Mouse (Mus musculus) stomach, postnatal 0 days (tissue): ENCODE data around the gene Afap1. TPM values are rescaled to one million over a fixed set of nuclear protein-coding genes. Genes with fewer than 3 reads are reported as not detected.

Experiments used
- ATAC-seq: fragments of 200-750 bp; cut with Nextera tagmentation; 2 replicates; pipeline ENCODE4 v1.8.0; 2017; ENCODE audit not compliant: low FRiP score, low TSS enrichment
- DNase-seq: peaks from one replicate; pipeline ENCODE4 v3.0.0-alpha.2; 2016; ENCODE audit warnings: low spot score
- H3K27ac ChIP-seq: fragments of 300-500 bp; sonication (generic); replicated peaks from 2 replicates; pipeline ENCODE4 v1.5.1; 2014; ENCODE audit warnings: mild to moderate bottlenecking, control low read depth
- H3K27me3 ChIP-seq: fragments of 300-500 bp; sonication (generic); 2 replicates; pipeline ENCODE4 v1.6.1; 2014; ENCODE audit warnings: low read length; ENCODE audit not compliant: control insufficient read depth, insufficient read depth
- H3K36me3 ChIP-seq: fragments of 300-500 bp; sonication (generic); 2 replicates; pipeline ENCODE4 v1.6.1; 2014; ENCODE audit warnings: low read length, mixed read lengths; ENCODE audit not compliant: control insufficient read depth, insufficient read depth
- H3K4me1 ChIP-seq: fragments of 300-500 bp; sonication (generic); replicated peaks from 2 replicates; pipeline ENCODE4 v1.6.1; 2014; ENCODE audit warnings: antibody characterized with exemption; ENCODE audit not compliant: control insufficient read depth, insufficient read depth
- H3K4me2 ChIP-seq: fragments of 300-500 bp; sonication (generic); replicated peaks from 2 replicates; pipeline ENCODE4 v1.6.1; 2014; ENCODE audit warnings: low read depth, mild to moderate bottlenecking, control low read depth, moderate library complexity
- H3K4me3 ChIP-seq: fragments of 300-500 bp; sonication (generic); 2 replicates; pipeline ENCODE4 v1.5.1; 2014; ENCODE audit warnings: low read depth, low read length, control low read depth
- H3K9ac ChIP-seq: fragments of 300-500 bp; sonication (generic); 2 replicates; pipeline ENCODE4 v1.6.1; 2014; ENCODE audit warnings: mild to moderate bottlenecking, low read length, control low read depth, mixed read lengths
- H3K9me3 ChIP-seq: fragments of 300-500 bp; sonication (generic); 2 replicates; pipeline ENCODE4 v1.6.1; 2016; ENCODE audit warnings: low read length; ENCODE audit not compliant: control insufficient read depth
- CTCF ChIP-seq: IDR thresholded peaks from 2 replicates; pipeline ENCODE4 v1.5.1; 2016; ENCODE audit warnings: antibody characterized with exemption, low read depth, mild to moderate bottlenecking, moderate library complexity
- EP300 ChIP-seq: optimal IDR thresholded peaks from 2 replicates; pipeline ENCODE3; 2016; ENCODE audit warnings: antibody characterized with exemption
- WGBS: fragments of 180-500 bp; shearing (Covaris S2); extraction: QIAGEN DNeasy Blood & Tissue Kit; methylation state at CpG from one replicate; pipeline ENCODE4 v1.1.7; 2014; 5-methylcytosine and 5-hydroxymethylcytosine counted together
- polyA plus RNA-seq: library from polyadenylated mRNA; unstranded; fragments of >200 nt; fragmentation: Nextera tagmentation; extraction: Ambion mirVana; gene quantifications from 2 replicates; pipeline ENCODE4 v1.2.1, GENCODE M21; 2015

The Afap1 gene
- polyA plus RNA-seq, 1 experiment from 2014 or later: 9.3 TPM

DNA sequence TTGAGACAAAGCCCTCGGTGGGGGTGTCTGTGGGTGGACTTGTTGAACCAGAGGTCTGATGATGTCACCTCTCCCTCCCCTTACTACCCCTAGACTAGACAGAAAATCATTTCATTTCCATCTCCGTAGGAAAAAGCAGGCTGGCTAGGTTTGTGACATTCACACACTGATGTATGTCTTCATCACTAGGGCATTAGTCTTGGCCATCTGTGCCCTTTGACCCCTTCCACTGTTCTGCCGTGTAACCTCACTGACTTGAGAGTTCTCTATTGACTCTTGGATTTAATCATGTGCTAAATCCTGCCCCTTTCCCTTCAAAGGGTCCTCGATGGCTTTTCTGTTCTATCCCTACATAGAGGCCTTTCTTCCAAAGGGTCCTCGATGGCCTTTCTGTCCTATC lies 71.9 kb downstream of the Afap1 start:
- H3K27ac ChIP-seq: no peak overlapping the region
- no peak for DNase-seq
- H3K4me3 ChIP-seq: no peak overlapping the region
- H3K4me2 ChIP-seq: no peak overlapping the region
- H3K27me3 ChIP-seq: no peaks in the 10 kb centered on the region
- peaks cover 14% of the 10 kb centered on the region for H3K36me3 ChIP-seq
- 53% methylated on average over 5 of the region's 5 CpGs for WGBS
- TF ChIP-seq EP300: no peak
- no peak for TF ChIP-seq CTCF
- no peaks in the 10 kb centered on the region for H3K9me3 ChIP-seq
- H3K4me1 ChIP-seq: no peaks in the 10 kb centered on the region
- H3K9ac ChIP-seq: no peak overlapping the region
- no peak for ATAC-seq

DNA sequence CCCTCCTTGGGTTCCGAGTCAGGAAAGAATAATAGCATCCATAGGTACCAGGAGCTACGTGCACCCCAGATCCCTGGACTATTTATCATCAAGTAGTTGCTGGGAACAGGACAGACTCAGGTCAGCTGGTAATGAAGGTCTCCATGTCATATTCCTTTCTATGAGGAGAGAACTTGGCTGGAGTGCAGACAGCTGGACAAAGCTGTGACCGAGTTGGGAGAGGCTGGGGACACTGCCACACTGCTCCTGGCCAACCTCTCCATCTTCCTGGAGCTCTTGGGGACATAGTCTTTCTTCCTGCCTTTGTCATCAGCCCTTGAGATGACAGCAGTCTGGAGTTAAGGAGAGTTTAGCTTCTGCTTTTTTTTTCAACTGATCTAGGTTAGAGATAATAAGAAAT lies 76.7 kb downstream of the Afap1 start:
- 52% methylated on average over 3 of the region's 3 CpGs for WGBS
- H3K27ac ChIP-seq: no peak overlapping the region; the same call in 1 of the 2 replicates
- no peaks in the 10 kb centered on the region for H3K9me3 ChIP-seq
- H3K4me2 ChIP-seq: no peak overlapping the region
- no peaks in the 10 kb centered on the region for H3K27me3 ChIP-seq
- H3K4me3 ChIP-seq: no peak overlapping the region
- H3K36me3 ChIP-seq: peaks cover 13% of the 10 kb centered on the region; the same call in 1 of the 2 replicates
- no peak overlapping the region for H3K9ac ChIP-seq
- TF ChIP-seq CTCF (no peak), EP300 (no peak)
- no peak for ATAC-seq
- H3K4me1 ChIP-seq: peaks cover 2% of the 10 kb centered on the region; the same call in 1 of the 2 replicates
- DNase-seq: no peak

GRCm38 (mm10) chr5:35970380-35971105 lies 77.4 kb downstream of the Afap1 start:
- peaks cover 2% of the 10 kb centered on the region; the same call in 1 of the 2 replicates for H3K4me1 ChIP-seq
- H3K9ac ChIP-seq: no peak overlapping the region
- ATAC-seq (no peak), DNase-seq (no peak)
- peak overlapping the region; percentile 56; the same call in 1 of the 2 replicates for H3K27ac ChIP-seq
- no peak overlapping the region for H3K4me3 ChIP-seq
- no peaks in the 10 kb centered on the region for H3K9me3 ChIP-seq
- 52% methylated on average over 12 of the region's 12 CpGs for WGBS
- no peaks in the 10 kb centered on the region for H3K27me3 ChIP-seq
- H3K4me2 ChIP-seq: no peak overlapping the region
- H3K36me3 ChIP-seq: peaks cover 13% of the 10 kb centered on the region; the same call in 1 of the 2 replicates
- TF ChIP-seq CTCF: no peak
- TF ChIP-seq EP300: no peak

GRCm38 (mm10) chr5:35971841-35972578 lies 78.9 kb downstream of the Afap1 start:
- no peaks in the 10 kb centered on the region for H3K9me3 ChIP-seq
- H3K4me3 ChIP-seq: no peak overlapping the region
- H3K36me3 ChIP-seq: peaks cover 12% of the 10 kb centered on the region
- ATAC-seq (no peak), DNase-seq (peak; percentile 72)
- H3K4me1 ChIP-seq: peaks cover 2% of the 10 kb centered on the region; the same call in 1 of the 2 replicates
- no peak overlapping the region for H3K9ac ChIP-seq
- TF ChIP-seq EP300 (no peak), CTCF (peak; percentile 96)
- H3K27me3 ChIP-seq: no peaks in the 10 kb centered on the region
- WGBS: 63% methylated on average over 10 of the region's 10 CpGs
- no peak overlapping the region for H3K4me2 ChIP-seq
- H3K27ac ChIP-seq: no peak overlapping the region

GRCm38 (mm10) chr5:35972739-35973138 lies 79.6 kb downstream of the Afap1 start:
- H3K27ac ChIP-seq: no peak overlapping the region
- H3K4me1 ChIP-seq: peaks cover 2% of the 10 kb centered on the region; the same call in 1 of the 2 replicates
- ATAC-seq: 0 out of 2 replicates have a peak, but pooled peaks have one; percentile 34
- H3K4me2 ChIP-seq: no peak overlapping the region
- H3K9me3 ChIP-seq: no peaks in the 10 kb centered on the region
- WGBS: 48% methylated on average over 7 of the region's 7 CpGs
- H3K9ac ChIP-seq: no peak overlapping the region
- no peak overlapping the region for H3K4me3 ChIP-seq
- DNase-seq: no peak
- peaks cover 12% of the 10 kb centered on the region for H3K36me3 ChIP-seq
- no peaks in the 10 kb centered on the region for H3K27me3 ChIP-seq
- TF ChIP-seq CTCF (no peak), EP300 (no peak)

DNA sequence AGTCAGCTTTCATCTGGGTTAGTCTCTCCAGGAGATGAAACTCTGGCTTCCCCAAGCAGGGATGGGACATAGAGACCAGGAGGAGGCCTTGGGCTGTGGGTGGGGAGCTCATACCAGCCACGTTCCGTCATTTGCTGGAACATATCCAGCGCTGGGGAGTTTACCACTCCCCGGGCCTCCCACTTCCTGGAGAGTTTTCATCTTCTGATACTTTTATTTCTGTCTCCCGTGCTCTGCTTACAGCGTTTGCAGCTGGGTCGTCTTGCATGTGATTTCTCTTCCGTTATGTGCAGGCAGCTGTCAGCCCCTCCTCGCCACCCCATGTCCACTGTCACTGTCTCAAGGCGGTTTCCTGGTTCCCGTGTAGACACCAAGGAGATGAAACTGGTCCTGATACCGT lies 80.7 kb downstream of the Afap1 start:
- H3K27ac ChIP-seq: peak overlapping the region; percentile 71
- ATAC-seq: peak; percentile 80
- peaks cover 12% of the 10 kb centered on the region for H3K36me3 ChIP-seq
- no peaks in the 10 kb centered on the region for H3K27me3 ChIP-seq
- H3K4me2 ChIP-seq: no peak overlapping the region
- no peak overlapping the region for H3K9ac ChIP-seq
- H3K4me1 ChIP-seq: peaks cover 2% of the 10 kb centered on the region; the same call in 1 of the 2 replicates
- DNase-seq: peak; percentile 79
- no peak overlapping the region for H3K4me3 ChIP-seq
- TF ChIP-seq CTCF (no peak), EP300 (no peak)
- H3K9me3 ChIP-seq: no peaks in the 10 kb centered on the region
- WGBS: 34% methylated on average over 12 of the region's 12 CpGs
